Mouse (Mus musculus) olfactory bulb, adult 2 months (tissue): ENCODE results near the gene Arid3b. TPM values are rescaled to one million over a fixed set of nuclear protein-coding genes. Genes with fewer than 3 reads are reported as not detected.

ENCODE experiments used
- H3K27ac ChIP-seq: fragments of 200-500 bp; 2 replicates; pipeline ENCODE4 v1.5.1; 2012; ENCODE audit warnings: low read depth, low read length; ENCODE audit not compliant: insufficient read depth
- H3K4me1 ChIP-seq: fragments of 200-500 bp; 2 replicates; pipeline ENCODE4 v1.6.1; 2012; ENCODE audit warnings: low read length; ENCODE audit not compliant: control insufficient read depth, insufficient read depth
- H3K4me3 ChIP-seq: fragments of 200-500 bp; 2 replicates; pipeline ENCODE4 v1.5.1; 2012; ENCODE audit warnings: mild to moderate bottlenecking, low read depth, low read length, moderate library complexity; ENCODE audit not compliant: insufficient read depth
- CTCF ChIP-seq: fragments of 200-500 bp; IDR thresholded peaks from 2 replicates; pipeline ENCODE4 v1.5.1; 2012; ENCODE audit warnings: low read depth, mild to moderate bottlenecking, low read length, moderate library complexity; ENCODE audit not compliant: insufficient read depth
- POLR2A ChIP-seq: fragments of 200-500 bp; IDR thresholded peaks from 2 replicates; pipeline ENCODE4 v1.6.1; 2012; ENCODE audit warnings: mild to moderate bottlenecking, low read depth, low read length, moderate library complexity; ENCODE audit not compliant: insufficient read depth
- whole genome bisulfite sequencing: fragments of 180-500 bp; shearing (Covaris S2); methylation state at CpG from one replicate; pipeline ENCODE4 v1.1.7; 2018; 5-methylcytosine and 5-hydroxymethylcytosine counted together
- polyA plus RNA-seq: library from polyadenylated mRNA; stranded (reverse); fragments of >200 nt; gene quantifications from 2 replicates; pipeline ENCODE4 v1.2.4, GENCODE M21; 2012; ENCODE audit warnings: low replicate concordance; ENCODE audit not compliant: missing spikeins, insufficient read depth, insufficient read length

Arid3b gene
- polyA plus RNA-seq, 1 experiment = not detected

DNA sequence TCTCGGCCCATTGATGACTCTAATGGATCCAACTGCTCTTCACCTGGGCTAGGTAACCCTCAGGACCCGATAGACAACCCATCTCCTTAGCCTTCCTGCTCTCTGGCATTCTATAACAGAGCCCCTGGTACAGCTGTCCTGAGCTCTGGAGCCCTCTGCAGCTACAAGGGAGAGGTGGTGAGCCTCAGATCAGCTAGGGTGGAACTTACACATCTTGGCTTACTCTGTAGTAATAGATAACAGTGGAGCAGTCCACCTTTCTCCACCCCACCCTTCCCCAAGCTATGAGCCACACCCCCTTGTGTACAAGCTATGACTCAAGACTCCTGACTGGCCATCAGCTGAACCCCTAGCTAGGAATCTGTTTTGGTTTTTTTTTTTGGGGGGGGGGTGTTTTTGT lies 65.8 kb downstream of the Arid3b start:
- TF ChIP-seq CTCF = no peak
- TF ChIP-seq POLR2A = no peak
- Histone ChIP-seq H3K4me3 (no peak overlapping the region), H3K4me1 (peaks cover 22% of the 10 kb centered on the region), H3K27ac (no peak overlapping the region)
- WGBS = 92% methylated on average over 2 of the region's 2 CpGs

GRCm38 (mm10) chr9:57770214-57770613 lies 66.4 kb downstream of the Arid3b start:
- no peak overlapping the region; the same call in 1 of the 2 replicates for H3K27ac ChIP-seq
- WGBS = 94% methylated on average over 1 of the region's 1 CpGs
- H3K4me3 ChIP-seq = no peak overlapping the region
- no peak for TF ChIP-seq POLR2A
- no peak for TF ChIP-seq CTCF
- peaks cover 20% of the 10 kb centered on the region for H3K4me1 ChIP-seq

DNA sequence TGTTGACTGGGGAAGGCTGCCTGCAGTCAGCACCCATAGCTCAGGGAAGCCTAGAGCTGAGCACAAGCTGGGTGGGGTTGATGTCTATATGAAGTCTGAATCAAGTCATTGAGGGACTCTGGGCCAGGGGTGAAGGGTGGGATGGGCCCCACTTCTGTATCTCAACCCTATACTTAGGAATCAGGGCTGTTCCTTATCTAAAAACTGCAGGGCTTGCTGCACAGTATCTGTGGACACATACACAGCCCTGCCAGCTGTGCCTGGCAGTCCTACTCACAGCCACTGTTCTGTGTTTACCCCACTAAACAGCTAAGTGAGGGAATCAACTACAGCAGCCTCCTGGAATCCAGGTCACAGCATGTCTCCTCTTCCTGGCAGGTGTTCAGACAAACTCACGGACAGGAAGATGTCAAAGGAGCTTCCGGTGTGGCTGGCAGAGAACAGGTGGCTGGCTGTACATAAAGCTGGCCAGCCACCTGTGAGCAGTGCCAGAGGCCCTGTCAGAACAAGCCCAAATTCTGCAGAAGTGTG lies 67.0 kb downstream of the Arid3b start:
- no peak overlapping the region for H3K4me3 ChIP-seq
- TF ChIP-seq POLR2A = no peak
- no peak for TF ChIP-seq CTCF
- H3K4me1 ChIP-seq = peaks cover 18% of the 10 kb centered on the region
- WGBS = 80% methylated on average over 2 of the region's 2 CpGs
- H3K27ac ChIP-seq = no peak overlapping the region; the same call in 1 of the 2 replicates

GRCm38 (mm10) chr9:57767231-57767630 lies 69.4 kb downstream of the Arid3b start:
- H3K27ac ChIP-seq = no peak overlapping the region
- TF ChIP-seq POLR2A (no peak), CTCF (no peak)
- H3K4me3 ChIP-seq = no peak overlapping the region
- H3K4me1 ChIP-seq = peaks cover 15% of the 10 kb centered on the region
- WGBS = 90% methylated on average over 4 of the region's 4 CpGs

DNA sequence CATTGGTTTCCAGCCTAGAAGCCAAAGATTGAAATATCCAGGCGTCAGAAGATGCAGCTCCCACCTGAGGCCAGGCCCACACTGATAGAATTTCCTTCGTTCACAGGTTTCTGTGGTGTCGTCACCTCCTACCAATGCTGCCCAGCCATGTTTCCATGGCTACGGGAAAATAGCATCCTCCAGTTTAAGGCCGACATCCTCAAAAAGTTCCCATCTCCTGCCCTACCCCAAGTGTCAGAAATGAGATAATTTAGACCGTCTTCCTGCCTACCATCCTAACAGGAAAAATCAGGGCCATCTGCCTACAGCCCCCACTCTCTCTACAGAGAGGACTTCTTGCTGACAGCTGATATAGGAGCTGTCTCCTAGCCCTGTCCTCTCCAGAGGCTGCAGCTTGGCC lies 70.2 kb downstream of the Arid3b start:
- no peak overlapping the region for H3K27ac ChIP-seq
- peak overlapping the region; percentile 62; the same call in 1 of the 2 replicates for H3K4me3 ChIP-seq
- H3K4me1 ChIP-seq = peaks cover 21% of the 10 kb centered on the region
- TF ChIP-seq CTCF (no peak), POLR2A (no peak)
- WGBS = 38% methylated on average over 6 of the region's 6 CpGs

- WGBS = under 1% methylated on average over 93 of the region's 93 CpGs
- peak within 1 kb of the TSS; percentile 62 for H3K4me3 ChIP-seq
- H3K27ac ChIP-seq = peak within 1 kb of the TSS; percentile 93
- peaks cover 22% of the 10 kb centered on the region for H3K4me1 ChIP-seq
- no peak; the same call in none of the 2 replicates for TF ChIP-seq POLR2A
- TF ChIP-seq CTCF = 0 out of 2 replicates have a peak, but pooled peaks have one; percentile 25
Measured at GRCm38 (mm10) chr9:57765364-57766351, 70.9 kb downstream of the Arid3b start, which contains the start of gene Clk3. TSS of gene Clk3 (minus strand) at chr9:57765860.

- WGBS = under 1% methylated on average over 45 of the region's 45 CpGs
- TF ChIP-seq POLR2A (peak; percentile 54), CTCF (no peak)
- Histone ChIP-seq H3K4me1 (peaks cover 22% of the 10 kb centered on the region), H3K4me3 (peak overlapping the region; percentile 62), H3K27ac (peak overlapping the region; percentile 93)
Measured at GRCm38 (mm10) chr9:57764974-57765363, 71.6 kb downstream of the Arid3b start.

GRCm38 (mm10) chr9:57764147-57764973 lies 72.2 kb downstream of the Arid3b start:
- Histone ChIP-seq H3K4me1 (peaks cover 26% of the 10 kb centered on the region), H3K27ac (peak overlapping the region; percentile 93), H3K4me3 (peak overlapping the region; percentile 62)
- WGBS = under 1% methylated on average over 57 of the region's 57 CpGs
- TF ChIP-seq POLR2A (no peak), CTCF (no peak)
